8 mouse cellular contexts compared by ENCODE assay signal in genomic region chr13:5863408-5863891, GRCm38 (mm10). TPM values are rescaled to one million over a fixed set of nuclear protein-coding genes. Genes with fewer than 3 reads are reported as not detected.
DNase-seq lines count a peak whose midpoint lies in the region; ATAC-seq and TF ChIP-seq lines count a peak whose summit lies in the region.

No protein-coding gene starts in this region.

- H3K4me3 ChIP-seq in CH12.LX (replicated peaks in 1 of 3; ENCODE audit: low read depth in 2 of 3, low read length in 2 of 3, poor library complexity in 1 of 3), result peak overlapping the region; percentile 73 to 99 (median 82)
- peak overlapping the region; percentile 60 for H3K4me3 ChIP-seq in embryonic facial prominence, embryonic 15.5 days (replicated peaks)
- H3K4me3 ChIP-seq in hindbrain, embryonic 13.5 days, result peak overlapping the region; percentile 68
- peak overlapping the region; percentile 79 for H3K4me3 ChIP-seq in liver, embryonic 13.5 days (replicated peaks)
- peak overlapping the region; percentile 65 for H3K4me3 ChIP-seq in neural tube, embryonic 13.5 days

- peak overlapping the region; percentile 24; the same call in 1 of the 2 replicates for H3K27ac ChIP-seq in CH12.LX (ENCODE audit: insufficient read depth, low read depth)
- H3K27ac ChIP-seq in embryonic facial prominence, embryonic 15.5 days (replicated peaks), result peak overlapping the region; percentile 96
- peak overlapping the region; percentile 100 for H3K27ac ChIP-seq in hindbrain, embryonic 13.5 days
- peak overlapping the region; percentile 91 for H3K27ac ChIP-seq in liver, embryonic 13.5 days
- peak overlapping the region; percentile 95 for H3K27ac ChIP-seq in neural tube, embryonic 13.5 days (replicated peaks)

- dilution Hi-C loops in CH12.LX (cut with MboI; ENCODE audit: extremely low pct_ligation_motif_present, extremely low pct_unique_long_range_greater_than_20kb, low sequenced_read_pairs), result no loop called here

- in situ Hi-C loops in CH12.LX (cut with MboI; ENCODE audit: low pct_ligation_motif_present, low pct_unique_long_range_greater_than_20kb, low sequenced_read_pairs), result loop anchor here (10.0 to 25.0 kb wide), 2 partner anchors 611 to 774 kb away; partner anchors contain the start of gene Pfkp

- H3K9ac ChIP-seq in CH12.LX (ENCODE audit: insufficient read depth, low read depth), result peak overlapping the region; percentile 78
- peak overlapping the region; percentile 50 for H3K9ac ChIP-seq in embryonic facial prominence, embryonic 15.5 days
- peak overlapping the region; percentile 87 for H3K9ac ChIP-seq in hindbrain, embryonic 13.5 days
- H3K9ac ChIP-seq in liver, embryonic 13.5 days, result peak overlapping the region; percentile 82
- peak overlapping the region; percentile 83 for H3K9ac ChIP-seq in neural tube, embryonic 13.5 days

- H3K4me1 ChIP-seq in CH12.LX (ENCODE audit: control insufficient read depth in 1 of 2, insufficient read depth in 2 of 2), result peaks cover 7 to 21% of the 10 kb centered on the region in 2 experiments; a peak in 3 of 4 replicates
- peaks cover 26% of the 10 kb centered on the region for H3K4me1 ChIP-seq in embryonic facial prominence, embryonic 15.5 days
- H3K4me1 ChIP-seq in hindbrain, embryonic 13.5 days (replicated peaks), result peaks cover 44% of the 10 kb centered on the region
- H3K4me1 ChIP-seq in liver, embryonic 13.5 days (replicated peaks), result peaks cover 30% of the 10 kb centered on the region
- H3K4me1 ChIP-seq in neural tube, embryonic 13.5 days (replicated peaks), result peaks cover 34% of the 10 kb centered on the region

- 3% methylated on average over 5 of the region's 5 CpGs for WGBS in embryonic facial prominence, embryonic 15.5 days
- WGBS in hindbrain, embryonic 13.5 days, result 2% methylated on average over 5 of the region's 5 CpGs
- 8% methylated on average over 5 of the region's 5 CpGs for WGBS in liver, embryonic 13.5 days (ENCODE audit: insufficient replicate concordance)
- WGBS in neural tube, embryonic 13.5 days, result 3% methylated on average over 5 of the region's 5 CpGs

- DNase-seq in adrenal gland, adult (ENCODE audit: inconsistent age in 2 of 2, low spot score in 1 of 2), result peak; percentile 66 to 93
- no peak for DNase-seq in adrenal gland, postnatal 4 days (ENCODE audit: low spot score in 2 of 2)
- DNase-seq in CH12.LX (ENCODE audit: extremely low read depth), result peak; percentile 31
- DNase-seq in liver, embryonic 13.5 days, result no peak
- no peak for DNase-seq in layer of hippocampus, postnatal 14 days (ENCODE audit: low spot score in 2 of 2)

- peaks cover 27 to 36% of the 10 kb centered on the region in 2 experiments for H3K36me3 ChIP-seq in CH12.LX (replicated peaks in 1 of 2; ENCODE audit: control insufficient read depth in 1 of 2, insufficient read depth in 1 of 2, low read length in 1 of 2)
- H3K36me3 ChIP-seq in embryonic facial prominence, embryonic 15.5 days, result peaks cover 37% of the 10 kb centered on the region
- peaks cover 35% of the 10 kb centered on the region for H3K36me3 ChIP-seq in hindbrain, embryonic 13.5 days
- peaks cover 36% of the 10 kb centered on the region for H3K36me3 ChIP-seq in liver, embryonic 13.5 days
- peaks cover 39% of the 10 kb centered on the region for H3K36me3 ChIP-seq in neural tube, embryonic 13.5 days

- ATAC-seq in embryonic facial prominence, embryonic 15.5 days (ENCODE audit: insufficient number of reproducible peaks, low FRiP score, low TSS enrichment, low read depth), result no peak
- ATAC-seq in hindbrain, embryonic 13.5 days (ENCODE audit: low FRiP score), result no peak
- no peak for ATAC-seq in liver, embryonic 13.5 days (ENCODE audit: low read depth)
- ATAC-seq in neural tube, embryonic 13.5 days (ENCODE audit: low read depth), result no peak

- no peaks in the 10 kb centered on the region for H3K27me3 ChIP-seq in CH12.LX (replicated peaks)
- H3K27me3 ChIP-seq in embryonic facial prominence, embryonic 15.5 days, result no peaks in the 10 kb centered on the region
- no peaks in the 10 kb centered on the region for H3K27me3 ChIP-seq in hindbrain, embryonic 13.5 days
- H3K27me3 ChIP-seq in liver, embryonic 13.5 days, result no peaks in the 10 kb centered on the region
- H3K27me3 ChIP-seq in neural tube, embryonic 13.5 days, result no peaks in the 10 kb centered on the region

- no peak for TF ChIP-seq EP300 in CH12.LX (IDR thresholded peaks at IDR 0.05; ENCODE audit: low read length)

- no peak for TF ChIP-seq CTCF in CH12.LX (conservative IDR thresholded peaks at IDR 0.05 in 1 of 2, IDR thresholded peaks at IDR 0.05 in 1 of 2; ENCODE audit: low read depth in 2 of 2, low read length in 2 of 2)

- no peak for TF ChIP-seq POLR2A in CH12.LX (IDR thresholded peaks at IDR 0.05; ENCODE audit: low read depth, low read length)

- H3K9me3 ChIP-seq in CH12.LX (replicated peaks; ENCODE audit: low read length), result no peaks in the 10 kb centered on the region
- H3K9me3 ChIP-seq in embryonic facial prominence, embryonic 15.5 days (replicated peaks), result no peaks in the 10 kb centered on the region
- H3K9me3 ChIP-seq in hindbrain, embryonic 13.5 days, result no peaks in the 10 kb centered on the region
- H3K9me3 ChIP-seq in liver, embryonic 13.5 days (replicated peaks), result no peaks in the 10 kb centered on the region
- H3K9me3 ChIP-seq in neural tube, embryonic 13.5 days, result no peaks in the 10 kb centered on the region

- H3K79me2 ChIP-seq in CH12.LX (replicated peaks; ENCODE audit: control insufficient read depth, extremely low read depth, insufficient read depth, poor library complexity, severe bottlenecking), result peaks cover 33% of the 10 kb centered on the region

- peak overlapping the region; percentile 85 for H3K4me2 ChIP-seq in CH12.LX (ENCODE audit: insufficient read depth, low read depth, poor library complexity, severe bottlenecking)
- H3K4me2 ChIP-seq in embryonic facial prominence, embryonic 15.5 days (replicated peaks), result peak overlapping the region; percentile 54
- peak overlapping the region; percentile 68 for H3K4me2 ChIP-seq in hindbrain, embryonic 13.5 days
- peak overlapping the region; percentile 71 for H3K4me2 ChIP-seq in liver, embryonic 13.5 days
- H3K4me2 ChIP-seq in neural tube, embryonic 13.5 days, result peak overlapping the region; percentile 69

- TF ChIP-seq RAD21 in CH12.LX (IDR thresholded peaks at IDR 0.05; ENCODE audit: low read depth, low read length), result no peak

TF ChIP-seq in CH12.LX, 34 proteins besides CTCF, POLR2A, EP300 and RAD21:
- TF ChIP-seq MXI1 (IDR thresholded peaks at IDR 0.05; ENCODE audit: low read depth, low read length), result peak; percentile 22; the same call in 1 of the 2 replicates
- TF ChIP-seq IRF4 (IDR thresholded peaks at IDR 0.05; ENCODE audit: low read depth, low read length), result 0 out of 2 replicates have a peak, but pooled peaks have one; percentile 41
- TF ChIP-seq MYC (IDR thresholded peaks at IDR 0.05; ENCODE audit: low read depth, low read length), result no peak

RNA-seq across cellular contexts. Expression of gene Klf6, which starts 2.2 kb away (rescaled TPM):
- total RNA-seq in adrenal gland, postnatal 4 days (2021), result 10 to 100 TPM; 36.4 to 37.2 TPM
- total RNA-seq in CH12.LX (2012; rRNA removed), result 6.3 and 6.6 TPM in 2 replicates
- 21.0 and 23.7 TPM in 2 replicates for total RNA-seq in CH12.LX (2014; rRNA removed)
- polyA plus RNA-seq in CH12.LX (2012; ENCODE audit: insufficient read length, low read depth), result 15.8 and 17.5 TPM in 2 replicates
- 90.1 and 97.1 TPM in 2 replicates for polyA plus RNA-seq in embryonic facial prominence, embryonic 15.5 days (2015; fragmentation: Nextera tagmentation; extraction: Ambion mirVana)
- 70.1 and 78.1 TPM in 2 replicates for polyA plus RNA-seq in hindbrain, embryonic 13.5 days (2015; fragmentation: Nextera tagmentation; extraction: Ambion mirVana)
- 20.8 and 23.0 TPM in 2 replicates for polyA plus RNA-seq in liver, embryonic 13.5 days (2015; fragmentation: Nextera tagmentation; extraction: Ambion mirVana)
- polyA plus RNA-seq in neural tube, embryonic 13.5 days (2015; fragmentation: Nextera tagmentation; extraction: Ambion mirVana), result 70.8 and 71.2 TPM in 2 replicates
- total RNA-seq in layer of hippocampus, postnatal 14 days (2021), result 10 to 100 TPM; 29.9 to 38.2 TPM

Comparison
In these comparisons a context has a peak if more than half of its experiments do, and no peak if none do; other contexts are left out.
1. DNase-seq: peak in adrenal gland, adult (2 of 2) and CH12.LX (single experiment); none in adrenal gland, postnatal 4 days (0 of 2), liver, embryonic 13.5 days (single experiment) and layer of hippocampus, postnatal 14 days (0 of 2).
2. H3K27ac ChIP-seq: peak in every context shown above with its lines; median percentile 100 in hindbrain, embryonic 13.5 days; 96 in embryonic facial prominence, embryonic 15.5 days; 95 in neural tube, embryonic 13.5 days; 91 in liver, embryonic 13.5 days; 24 in CH12.LX.
3. Peak in every context shown above with its lines, with median percentiles within 50 percentile points of each other: H3K4me2 ChIP-seq, H3K4me3 ChIP-seq and H3K9ac ChIP-seq.